Mouse (Mus musculus): Measurements from ENCODE around the gene Rad50. TPM values are rescaled to one million over a fixed set of nuclear protein-coding genes. Genes with fewer than 3 reads are reported as not detected.

Gene Rad50
- total and polyA plus RNA-seq, 3 experiments: 39.6 to 53.6 (median 48.2) TPM

- no peak within 1 kb of the TSS for H3K4me3 ChIP-seq (replicated peaks in 1 of 3; ENCODE audit: low read depth in 2 of 3, low read length in 2 of 3, poor library complexity in 1 of 3)
- dilution Hi-C loops (cut with MboI; ENCODE audit: extremely low pct_ligation_motif_present, extremely low pct_unique_long_range_greater_than_20kb, low sequenced_read_pairs): no loop called here
These were observed 72.6 kb downstream of the Rad50 start, which contains the start of gene Il13 for GRCm38 (mm10) chr11:53634556-53634955. Gene Il13, minus strand, starts transcription at chr11:53634702.

GRCm38 (mm10) chr11:53633644-53634043, 73.5 kb downstream of the Rad50 start:
- Histone ChIP-seq H3K36me3 (replicated peaks in 1 of 2; ENCODE audit: control insufficient read depth in 1 of 2, insufficient read depth in 1 of 2, low read length in 1 of 2) (peaks cover 0 to 17% of the 10 kb centered on the region in 2 experiments), H3K4me2 (ENCODE audit: insufficient read depth, low read depth, poor library complexity, severe bottlenecking) (no peak overlapping the region), H3K27ac (ENCODE audit: insufficient read depth, low read depth) (peak overlapping the region; percentile 86; the same call in 1 of the 2 replicates), H3K27me3 (replicated peaks) (no peaks in the 10 kb centered on the region), H3K4me3 (replicated peaks in 1 of 3; ENCODE audit: low read depth in 2 of 3, low read length in 2 of 3, poor library complexity in 1 of 3) (no peak overlapping the region), H3K79me2 (replicated peaks; ENCODE audit: control insufficient read depth, extremely low read depth, insufficient read depth, poor library complexity, severe bottlenecking) (no peaks in the 10 kb centered on the region), H3K9me3 (replicated peaks; ENCODE audit: low read length) (no peaks in the 10 kb centered on the region), H3K4me1 (ENCODE audit: control insufficient read depth in 1 of 2, insufficient read depth in 2 of 2) (peaks cover 46 to 89% of the 10 kb centered on the region in 2 experiments), H3K9ac (ENCODE audit: insufficient read depth, low read depth) (no peak overlapping the region)
- DNase-seq (ENCODE audit: extremely low read depth): no peak
- in situ Hi-C loops (cut with MboI; ENCODE audit: low pct_ligation_motif_present, low pct_unique_long_range_greater_than_20kb, low sequenced_read_pairs): no loop called here
- dilution Hi-C loops (cut with MboI; ENCODE audit: extremely low pct_ligation_motif_present, extremely low pct_unique_long_range_greater_than_20kb, low sequenced_read_pairs): no loop called here
- no peak for TF ChIP-seq GABPA (IDR thresholded peaks at IDR 0.05; ENCODE audit: insufficient replicate concordance, low read depth, low read length)
- TF ChIP-seq MEF2A (IDR thresholded peaks at IDR 0.05; ENCODE audit: borderline replicate concordance, low read depth, low read length): no peak
- TF ChIP-seq JUN (IDR thresholded peaks at IDR 0.05; ENCODE audit: insufficient read depth, low read depth, low read length): no peak
- TF ChIP-seq ZNF384 (IDR thresholded peaks at IDR 0.05; ENCODE audit: low read depth, low read length): no peak
- TF ChIP-seq JUND (conservative IDR thresholded peaks at IDR 0.05; ENCODE audit: low read depth, low read length): no peak
- no peak for TF ChIP-seq NELFE (IDR thresholded peaks at IDR 0.05; ENCODE audit: low read depth, low read length)
- no peak for TF ChIP-seq CHD1 (IDR thresholded peaks at IDR 0.05; ENCODE audit: low read depth, low read length)
- TF ChIP-seq RAD21 (IDR thresholded peaks at IDR 0.05; ENCODE audit: low read depth, low read length): no peak
- TF ChIP-seq UBTF (IDR thresholded peaks at IDR 0.05; ENCODE audit: low read depth, low read length): no peak
- TF ChIP-seq EP300 (IDR thresholded peaks at IDR 0.05; ENCODE audit: low read length): no peak
- TF ChIP-seq PAX5 (IDR thresholded peaks at IDR 0.05; ENCODE audit: low read length): no peak
- TF ChIP-seq ETS1 (conservative IDR thresholded peaks at IDR 0.05; ENCODE audit: low read depth, low read length): no peak

More at GRCm38 (mm10) chr11:53634556-53634955, 72.6 kb downstream of the Rad50 start, which contains the start of gene Il13:
- H3K4me1 ChIP-seq (ENCODE audit: control insufficient read depth in 1 of 2, insufficient read depth in 2 of 2): peaks cover 43 to 89% of the 10 kb centered on the region in 2 experiments
- no peak for DNase-seq (ENCODE audit: extremely low read depth)
- H3K9ac ChIP-seq (ENCODE audit: insufficient read depth, low read depth): peak within 1 kb of the TSS; percentile 68
- in situ Hi-C loops (cut with MboI; ENCODE audit: low pct_ligation_motif_present, low pct_unique_long_range_greater_than_20kb, low sequenced_read_pairs): no loop called here
- H3K27ac ChIP-seq (ENCODE audit: insufficient read depth, low read depth): peak within 1 kb of the TSS; percentile 92
- H3K9me3 ChIP-seq (replicated peaks; ENCODE audit: low read length): no peaks in the 10 kb centered on the region
- 0 out of 2 replicates have a peak, but pooled peaks have one; percentile 19 for TF ChIP-seq MAX (IDR thresholded peaks at IDR 0.05; ENCODE audit: low read length)
- no peak for TF ChIP-seq ZNF384 (IDR thresholded peaks at IDR 0.05; ENCODE audit: low read depth, low read length)
- H3K36me3 ChIP-seq (replicated peaks in 1 of 2; ENCODE audit: control insufficient read depth in 1 of 2, insufficient read depth in 1 of 2, low read length in 1 of 2): peaks cover 0 to 17% of the 10 kb centered on the region in 2 experiments
- peak within 1 kb of the TSS; percentile 93 for H3K4me2 ChIP-seq (ENCODE audit: insufficient read depth, low read depth, poor library complexity, severe bottlenecking)
- no peaks in the 10 kb centered on the region for H3K79me2 ChIP-seq (replicated peaks; ENCODE audit: control insufficient read depth, extremely low read depth, insufficient read depth, poor library complexity, severe bottlenecking)
- no peaks in the 10 kb centered on the region for H3K27me3 ChIP-seq (replicated peaks)

Data from CH12.LX (cell line).